Mouse (Mus musculus) lung, postnatal 0 days (tissue): ENCODE data around the gene Fbxl18. TPM values are rescaled to one million over a fixed set of nuclear protein-coding genes. Genes with fewer than 3 reads are reported as not detected.
A peak's percentile ranks its signal among the peaks of the same experiment; 100 is the strongest.

ENCODE experiments used
- ATAC-seq: fragments of 200-750 bp; cut with Nextera tagmentation; 2 replicates; pipeline ENCODE4 v1.8.0; 2017; ENCODE audit warnings: moderate library complexity
- DNase-seq: peaks from one replicate; pipeline ENCODE4 v3.0.0-alpha.2; 2016; ENCODE audit warnings: low spot score
- H3K27ac ChIP-seq: fragments of 300-500 bp; sonication (generic); 2 replicates; pipeline ENCODE4 v1.5.1; 2014; ENCODE audit warnings: antibody characterized with exemption, mild to moderate bottlenecking, low read length, mixed read lengths
- H3K27me3 ChIP-seq: fragments of 300-500 bp; sonication (generic); replicated peaks from 2 replicates; pipeline ENCODE4 v1.6.1; 2014; ENCODE audit warnings: low read length, mixed read lengths; ENCODE audit not compliant: insufficient read depth
- H3K36me3 ChIP-seq: fragments of 300-500 bp; sonication (generic); 2 replicates; pipeline ENCODE4 v1.6.1; 2014; ENCODE audit warnings: low read length, mixed read lengths; ENCODE audit not compliant: insufficient read depth
- H3K4me1 ChIP-seq: fragments of 300-500 bp; sonication (generic); 2 replicates; pipeline ENCODE4 v1.6.1; 2014; ENCODE audit warnings: antibody characterized with exemption, low read depth, low read length, mixed read lengths; ENCODE audit not compliant: insufficient read depth
- H3K4me2 ChIP-seq: fragments of 300-500 bp; sonication (generic); replicated peaks from 2 replicates; pipeline ENCODE4 v1.6.1; 2014; ENCODE audit warnings: low read depth, mild to moderate bottlenecking, low read length, moderate library complexity, mixed read lengths
- H3K4me3 ChIP-seq: fragments of 300-500 bp; sonication (generic); 2 replicates; pipeline ENCODE4 v1.5.1; 2014; ENCODE audit warnings: low read depth, low read length
- H3K9ac ChIP-seq: fragments of 300-500 bp; sonication (generic); replicated peaks from 2 replicates; pipeline ENCODE4 v1.6.1; 2014; ENCODE audit warnings: low read depth, mild to moderate bottlenecking
- H3K9me3 ChIP-seq: fragments of 300-500 bp; sonication (generic); 2 replicates; pipeline ENCODE4 v1.6.1; 2016; ENCODE audit warnings: low read length, mixed read lengths
- CTCF ChIP-seq: IDR thresholded peaks from 2 replicates; pipeline ENCODE4 v1.5.1; 2016; ENCODE audit warnings: antibody characterized with exemption, mild to moderate bottlenecking
- EP300 ChIP-seq: IDR thresholded peaks from 2 replicates; pipeline ENCODE4 v1.6.1; 2016; ENCODE audit warnings: antibody characterized with exemption, mild to moderate bottlenecking, control low read depth
- WGBS: fragments of 180-500 bp; shearing (Covaris S2); extraction: QIAGEN DNeasy Blood & Tissue Kit; methylation state at CpG from one replicate; pipeline ENCODE4 v1.1.7; 2014; 5-methylcytosine and 5-hydroxymethylcytosine counted together
- polyA plus RNA-seq: library from polyadenylated mRNA; unstranded; fragments of >200 nt; fragmentation: Nextera tagmentation; extraction: Ambion mirVana; gene quantifications from 2 replicates; pipeline ENCODE4 v1.2.1, GENCODE M21; 2015

The Fbxl18 gene
- polyA plus RNA-seq, 1 experiment from 2014 or later = 6.3 TPM

- DNase-seq = no peak
- Histone ChIP-seq H3K4me1 (peaks cover 7% of the 10 kb centered on the region; the same call in 1 of the 2 replicates), H3K9me3 (no peaks in the 10 kb centered on the region), H3K4me3 (no peak overlapping the region), H3K27me3 (no peaks in the 10 kb centered on the region), H3K9ac (no peak overlapping the region), H3K4me2 (0 out of 2 replicates have a peak overlapping the region, but pooled peaks have one; percentile 17), H3K36me3 (no peaks in the 10 kb centered on the region), H3K27ac (no peak overlapping the region)
- TF ChIP-seq EP300 = no peak
- no peak for TF ChIP-seq CTCF
- whole genome bisulfite sequencing = 65% methylated on average over 8 of the region's 8 CpGs
- ATAC-seq = no peak
These were observed 37.5 kb upstream of the Fbxl18 start for GRCm38 (mm10) chr5:142932731-142933130.

- TF ChIP-seq EP300 = no peak
- TF ChIP-seq CTCF = peak; percentile 82
- WGBS = 19% methylated on average over 9 of the region's 9 CpGs
- peak overlapping the region; percentile 17; the same call in 1 of the 2 replicates for H3K4me2 ChIP-seq
- no peaks in the 10 kb centered on the region for H3K27me3 ChIP-seq
- H3K9me3 ChIP-seq = no peaks in the 10 kb centered on the region
- no peak overlapping the region for H3K9ac ChIP-seq
- DNase-seq = peak; percentile 94
- no peak overlapping the region; the same call in 1 of the 2 replicates for H3K27ac ChIP-seq
- ATAC-seq = peak; percentile 54
- no peak overlapping the region for H3K4me3 ChIP-seq
- no peaks in the 10 kb centered on the region for H3K36me3 ChIP-seq
- peaks cover 7% of the 10 kb centered on the region; the same call in 1 of the 2 replicates for H3K4me1 ChIP-seq
These were observed 37.0 kb upstream of the Fbxl18 start for GRCm38 (mm10) chr5:142932084-142932685.

GRCm38 (mm10) chr5:142931241-142931745 is 36.1 kb upstream of the Fbxl18 start:
- H3K27me3 ChIP-seq = no peaks in the 10 kb centered on the region
- H3K9ac ChIP-seq = no peak overlapping the region
- no peaks in the 10 kb centered on the region for H3K9me3 ChIP-seq
- H3K27ac ChIP-seq = no peak overlapping the region
- DNase-seq = no peak
- peaks cover 7% of the 10 kb centered on the region; the same call in 1 of the 2 replicates for H3K4me1 ChIP-seq
- TF ChIP-seq CTCF (no peak), EP300 (no peak)
- H3K4me2 ChIP-seq = no peak overlapping the region
- H3K4me3 ChIP-seq = no peak overlapping the region
- 90% methylated on average over 9 of the region's 9 CpGs for WGBS
- no peak for ATAC-seq
- H3K36me3 ChIP-seq = no peaks in the 10 kb centered on the region

GRCm38 (mm10) chr5:142929400-142929752 is 34.2 kb upstream of the Fbxl18 start:
- ATAC-seq (peak; percentile 63), DNase-seq (peak; percentile 89)
- peak overlapping the region; percentile 52 for H3K9ac ChIP-seq
- peak overlapping the region; percentile 55 for H3K4me2 ChIP-seq
- no peak for TF ChIP-seq CTCF
- TF ChIP-seq EP300 = peak; percentile 62; the same call in 1 of the 2 replicates
- WGBS = 6% methylated on average over 4 of the region's 4 CpGs
- no peaks in the 10 kb centered on the region for H3K9me3 ChIP-seq
- peak overlapping the region; percentile 42 for H3K4me3 ChIP-seq
- H3K36me3 ChIP-seq = no peaks in the 10 kb centered on the region
- peaks cover 6% of the 10 kb centered on the region for H3K4me1 ChIP-seq
- H3K27ac ChIP-seq = peak overlapping the region; percentile 90
- H3K27me3 ChIP-seq = no peaks in the 10 kb centered on the region

GRCm38 (mm10) chr5:142928749-142929399 is 33.7 kb upstream of the Fbxl18 start:
- Histone ChIP-seq H3K4me3 (peak overlapping the region; percentile 42), H3K27ac (peak overlapping the region; percentile 90), H3K9me3 (no peaks in the 10 kb centered on the region), H3K4me2 (peak overlapping the region; percentile 55), H3K27me3 (no peaks in the 10 kb centered on the region), H3K36me3 (no peaks in the 10 kb centered on the region), H3K9ac (peak overlapping the region; percentile 52), H3K4me1 (peaks cover 6% of the 10 kb centered on the region)
- TF ChIP-seq EP300 = peak; percentile 25; the same call in 1 of the 2 replicates
- peak; percentile 10; the same call in 1 of the 2 replicates for TF ChIP-seq CTCF
- WGBS = 5% methylated on average over 21 of the region's 35 CpGs
- ATAC-seq (peak; percentile 69), DNase-seq (peak; percentile 86)

- Histone ChIP-seq H3K27ac (peak overlapping the region; percentile 43; the same call in 1 of the 2 replicates), H3K4me1 (peaks cover 6% of the 10 kb centered on the region), H3K36me3 (no peaks in the 10 kb centered on the region), H3K9me3 (no peaks in the 10 kb centered on the region), H3K27me3 (no peaks in the 10 kb centered on the region), H3K9ac (no peak overlapping the region), H3K4me2 (no peak overlapping the region), H3K4me3 (no peak overlapping the region)
- no peak for ATAC-seq
- TF ChIP-seq EP300 (no peak), CTCF (no peak)
- 92% methylated on average over 12 of the region's 12 CpGs for WGBS
- no peak for DNase-seq
These were observed 32.2 kb upstream of the Fbxl18 start for GRCm38 (mm10) chr5:142927341-142927930.
